Mouse (Mus musculus) heart, adult 2 months (tissue): Measurements from ENCODE around the gene Kpna2. TPM values are rescaled to one million over a fixed set of nuclear protein-coding genes. Genes with fewer than 3 reads are reported as not detected.

Experiments used
- DNase-seq, 2 experiments: peaks; one replicate each; pipeline ENCODE4 v3.0.0; 2021
- H3K27ac ChIP-seq: fragments of 200-600 bp; 2 replicates; pipeline ENCODE4 v1.8.1; 2022
- H3K27me3 ChIP-seq: fragments of 200-500 bp; 2 replicates; pipeline ENCODE4 v1.6.1; 2012; ENCODE audit warnings: mild to moderate bottlenecking, low read length, inconsistent platforms, mixed read lengths; ENCODE audit not compliant: control insufficient read depth, insufficient read depth
- H3K36me3 ChIP-seq: fragments of 200-500 bp; 2 replicates; pipeline ENCODE4 v1.6.1; 2012; ENCODE audit warnings: low read length, inconsistent platforms; ENCODE audit not compliant: control insufficient read depth, insufficient read depth
- H3K4me1 ChIP-seq: fragments of 200-500 bp; 2 replicates; pipeline ENCODE4 v1.6.1; 2011; ENCODE audit warnings: low read length; ENCODE audit not compliant: control insufficient read depth, insufficient read depth
- H3K4me3 ChIP-seq: fragments of 200-600 bp; 2 replicates; pipeline ENCODE4 v1.8.1; 2022
- H3K79me2 ChIP-seq: fragments of 200-500 bp; replicated peaks from 2 replicates; pipeline ENCODE4 v1.6.1; 2012; ENCODE audit warnings: mild to moderate bottlenecking, inconsistent platforms, low read length, moderate library complexity, mixed read lengths; ENCODE audit not compliant: control insufficient read depth, insufficient read depth
- H3K9ac ChIP-seq: fragments of 200-500 bp; 2 replicates; pipeline ENCODE4 v1.6.1; 2012; ENCODE audit warnings: low read depth, mild to moderate bottlenecking, control low read depth, inconsistent platforms, low read length, mixed read lengths
- CTCF ChIP-seq: fragments of 200-600 bp; IDR thresholded peaks from 2 replicates; pipeline ENCODE4 v1.8.1; 2022; ENCODE audit warnings: antibody characterized with exemption, mild to moderate bottlenecking, moderate library complexity
- EP300 ChIP-seq: fragments of 200-500 bp; IDR thresholded peaks from 2 replicates; pipeline ENCODE4 v1.6.1; 2011; ENCODE audit warnings: low read depth, low read length, control low read depth; ENCODE audit not compliant: insufficient read depth
- POLR2A ChIP-seq: fragments of 200-500 bp; IDR thresholded peaks from 2 replicates; pipeline ENCODE4 v1.6.1; 2011; ENCODE audit warnings: mild to moderate bottlenecking, low read depth, low read length, control low read depth; ENCODE audit not compliant: insufficient read depth
- WGBS: fragments of 180-500 bp; shearing (Covaris S2); methylation state at CpG from one replicate; pipeline ENCODE4 v1.1.7; 2018; 5-methylcytosine and 5-hydroxymethylcytosine counted together
- intact Hi-C: fragments of 180-260 bp; cut with DNase I; formaldehyde crosslinking; loops from one replicate; pipeline ENCODE4 v1.15.1; 2025
- polyA plus RNA-seq: library from polyadenylated mRNA; depleted of rRNA; stranded (reverse); fragments of >200 nt; gene quantifications from 2 replicates; pipeline ENCODE4 v1.2.3, GENCODE M21; 2012
- total RNA-seq, 2 experiments: library from RNA; stranded (reverse); gene quantifications; 2 replicates each; pipeline ENCODE4 v1.2.3; 2021

Kpna2 gene
- total and polyA plus RNA-seq, 3 experiments, result 19.5 to 62.9 (median 61.1) TPM

- 3% methylated on average over 29 of the region's 29 CpGs for WGBS
- Histone ChIP-seq H3K27ac (peak overlapping the region; percentile 80), H3K79me2 (no peaks in the 10 kb centered on the region), H3K9ac (peak overlapping the region; percentile 37), H3K4me3 (peak overlapping the region; percentile 76), H3K4me1 (peaks cover 2% of the 10 kb centered on the region), H3K36me3 (no peaks in the 10 kb centered on the region), H3K27me3 (no peaks in the 10 kb centered on the region)
- no peak for DNase-seq
- intact Hi-C loops, result loop anchor here (2.0 kb wide), 2 partner anchors 15 kb away; no protein-coding TSS in a partner anchor
- TF ChIP-seq CTCF (no peak), EP300 (no peak), POLR2A (no peak; the same call in 1 of the 2 replicates)
Measured at GRCm38 (mm10) chr11:107028275-107028618, 28.9 kb upstream of the Kpna2 start.

GRCm38 (mm10) chr11:107027431-107028274, 28.3 kb upstream of the Kpna2 start:
- H3K4me1 ChIP-seq, result peaks cover 2% of the 10 kb centered on the region
- 1% methylated on average over 107 of the region's 107 CpGs for WGBS
- no peak for TF ChIP-seq CTCF
- TF ChIP-seq EP300, result no peak
- peak; percentile 49; the same call in 1 of the 2 replicates for TF ChIP-seq POLR2A
- peak; percentile 93 to 96 for DNase-seq
- H3K4me3 ChIP-seq, result peak overlapping the region; percentile 83
- peak overlapping the region; percentile 80 for H3K27ac ChIP-seq
- H3K9ac ChIP-seq, result peak overlapping the region; percentile 90
- no peaks in the 10 kb centered on the region for H3K79me2 ChIP-seq
- H3K27me3 ChIP-seq, result no peaks in the 10 kb centered on the region
- intact Hi-C loops, result loop anchor here (2.0 kb wide), 2 partner anchors 15 kb away; no protein-coding TSS in a partner anchor
- H3K36me3 ChIP-seq, result no peaks in the 10 kb centered on the region

GRCm38 (mm10) chr11:107026554-107027430, 27.5 kb upstream of the Kpna2 start:
- Histone ChIP-seq H3K36me3 (no peaks in the 10 kb centered on the region), H3K79me2 (no peaks in the 10 kb centered on the region), H3K4me3 (peak overlapping the region; percentile 20; the same call in 1 of the 2 replicates), H3K4me1 (peaks cover 2% of the 10 kb centered on the region), H3K27ac (peak overlapping the region; percentile 16; the same call in 1 of the 2 replicates), H3K9ac (no peak overlapping the region), H3K27me3 (no peaks in the 10 kb centered on the region)
- TF ChIP-seq CTCF (no peak), EP300 (no peak), POLR2A (no peak)
- intact Hi-C loops, result no loop called here
- DNase-seq, result no peak
- 12% methylated on average over 12 of the region's 12 CpGs for WGBS

GRCm38 (mm10) chr11:107025411-107026321, 26.3 kb upstream of the Kpna2 start, which contains the start of gene 1810010H24Rik:
Gene 1810010H24Rik (plus strand): TSS chr11:107025681.
- Histone ChIP-seq H3K27ac (peak within 1 kb of the TSS; percentile 56; the same call in 1 of the 2 replicates), H3K79me2 (no peaks in the 10 kb centered on the region), H3K4me3 (peak within 1 kb of the TSS; percentile 72), H3K36me3 (no peaks in the 10 kb centered on the region), H3K27me3 (no peaks in the 10 kb centered on the region), H3K9ac (peak within 1 kb of the TSS; percentile 54), H3K4me1 (peaks cover 2% of the 10 kb centered on the region)
- no peak for TF ChIP-seq POLR2A
- no peak for TF ChIP-seq EP300
- no peak for TF ChIP-seq CTCF
- intact Hi-C loops, result no loop called here
- 2% methylated on average over 45 of the region's 45 CpGs for WGBS
- peak; percentile 48 to 68 for DNase-seq

GRCm38 (mm10) chr11:107024406-107024805, 25.1 kb upstream of the Kpna2 start:
- 64% methylated on average over 4 of the region's 4 CpGs for WGBS
- no peaks in the 10 kb centered on the region for H3K79me2 ChIP-seq
- no peak overlapping the region for H3K4me3 ChIP-seq
- H3K36me3 ChIP-seq, result no peaks in the 10 kb centered on the region
- H3K27ac ChIP-seq, result no peak overlapping the region
- no peaks in the 10 kb centered on the region for H3K27me3 ChIP-seq
- H3K4me1 ChIP-seq, result peaks cover 2% of the 10 kb centered on the region
- TF ChIP-seq CTCF, result no peak
- no peak for DNase-seq
- intact Hi-C loops, result no loop called here
- no peak overlapping the region for H3K9ac ChIP-seq
